Mouse (Mus musculus): ENCODE data around the gene Gm28036. TPM values are rescaled to one million over a fixed set of nuclear protein-coding genes. Genes with fewer than 3 reads are reported as not detected.

Gene Gm28036
- polyA plus RNA-seq (2017; shearing (Covaris generic)) = 25.5 TPM

DNA sequence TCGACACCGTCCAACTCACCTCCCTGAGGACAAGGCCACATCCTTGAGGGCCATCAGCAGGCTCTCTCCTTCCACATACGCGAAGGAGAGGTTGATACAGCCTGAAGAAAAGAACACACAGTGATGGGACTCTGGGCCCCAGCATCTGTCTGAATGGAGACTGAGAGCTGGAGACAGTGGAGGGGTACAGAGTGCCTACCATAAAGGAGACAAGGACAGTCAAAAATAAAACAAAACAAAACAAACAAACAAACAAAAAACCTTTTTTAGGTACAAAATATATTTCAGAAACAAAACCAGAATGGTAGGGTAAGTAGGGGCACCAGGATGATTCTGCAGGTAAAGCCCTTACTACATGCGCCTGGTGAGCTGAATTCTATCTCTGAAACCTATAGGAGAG, at the start of gene Gm28036:
Gene Gm28036 (minus strand): TSS at position 101 of the 400 bp plus-strand sequence.

DNA sequence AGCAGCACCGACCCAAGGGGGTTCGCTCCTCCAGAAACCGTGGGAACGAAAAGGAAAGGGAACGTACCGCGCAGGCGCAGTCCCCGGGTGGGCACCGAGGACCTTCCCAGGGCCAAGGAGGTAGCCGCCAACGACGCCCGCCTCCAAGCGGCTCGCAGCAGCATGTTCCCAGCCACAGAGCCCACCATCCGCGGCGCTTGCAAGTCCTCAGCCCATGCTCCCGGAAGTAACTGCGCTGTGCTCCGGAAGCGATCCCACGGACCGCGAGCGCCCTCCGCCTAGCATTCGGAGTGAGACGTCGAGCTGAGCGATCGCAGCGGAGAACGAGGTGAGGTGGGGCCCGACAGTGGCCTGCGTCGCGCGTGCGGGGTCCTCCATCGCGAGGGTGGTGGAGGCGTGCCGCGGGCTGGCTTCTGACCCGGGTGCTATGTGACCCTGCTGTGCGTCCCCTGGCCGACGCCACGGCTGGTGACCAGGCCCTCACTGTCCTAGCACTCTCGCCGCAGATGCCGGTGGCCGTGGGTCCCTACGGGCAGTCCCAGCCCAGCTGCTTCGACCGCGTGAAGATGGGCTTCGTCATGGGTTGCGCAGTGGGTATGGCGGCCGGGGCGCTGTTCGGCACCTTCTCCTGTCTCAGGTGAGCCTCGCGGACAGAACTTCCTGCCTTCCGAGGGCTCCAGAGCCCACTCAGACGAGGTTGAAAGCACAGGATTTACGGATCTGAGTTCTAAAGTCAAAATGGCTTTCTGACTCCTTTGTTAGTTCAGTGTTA, 17.2 kb upstream of the Gm28036 start, which contains the start of the genes Romo1 and Nfs1:
Gene Romo1 (plus strand): TSS at position 87 of the 772 bp plus-strand sequence.
Gene Nfs1 (minus strand): TSS at position 234 of the 772 bp plus-strand sequence.

GRCm38 (mm10) chr2:156111358-156112079, 15.4 kb downstream of the Gm28036 start, which contains the start of the genes Cpne1 and Rbm12:
TSS of gene Cpne1 (minus strand) at chr2:156111965.
TSS of gene Rbm12 (minus strand) at chr2:156111978.

GRCm38 (mm10) chr2:156065099-156066041, 61.5 kb downstream of the Gm28036 start, which contains the start of gene Spag4:
TSS of gene Spag4 (plus strand) at chr2:156065175.

GRCm38 (mm10) chr2:156052816-156053215, 74.1 kb downstream of the Gm28036 start, which contains the start of gene Fer1l4:
TSS of gene Fer1l4 (minus strand) at chr2:156052947.

Other genes with a start within 250 kb of the Gm28036 start
- gene Uqcc1, start 196.8 kb downstream of the Gm28036 start, polyA plus RNA-seq (2017; shearing (Covaris generic)) = 29.7 TPM
- gene Gm15557, start 186.4 kb downstream of the Gm28036 start, polyA plus RNA-seq (2017; shearing (Covaris generic)) = 0.28 TPM
- not detected for gene Gdf5, start 181.7 kb downstream of the Gm28036 start, polyA plus RNA-seq (2017; shearing (Covaris generic))
- gene Cep250, start 170.6 kb downstream of the Gm28036 start, polyA plus RNA-seq (2017; shearing (Covaris generic)) = 26.3 TPM
- gene 6430550D23Rik, start 119.1 kb downstream of the Gm28036 start, polyA plus RNA-seq (2017; shearing (Covaris generic)) = 0.96 TPM
- 72.0 TPM for gene Ergic3, start 119.0 kb downstream of the Gm28036 start, polyA plus RNA-seq (2017; shearing (Covaris generic))
- gene Fer1l4, start 74.1 kb downstream of the Gm28036 start, polyA plus RNA-seq (2017; shearing (Covaris generic)) = not detected
- gene Spag4, start 61.9 kb downstream of the Gm28036 start, polyA plus RNA-seq (2017; shearing (Covaris generic)) = 6.3 TPM
- gene Cpne1, start 15.1 kb downstream of the Gm28036 start, polyA plus RNA-seq (2017; shearing (Covaris generic)) = 63.6 TPM
- 39.3 TPM for gene Rbm12, start 15.1 kb downstream of the Gm28036 start, polyA plus RNA-seq (2017; shearing (Covaris generic))
- 134 TPM for gene Romo1, start 16.9 kb upstream of the Gm28036 start, polyA plus RNA-seq (2017; shearing (Covaris generic))
- gene Nfs1, start 17.1 kb upstream of the Gm28036 start, polyA plus RNA-seq (2017; shearing (Covaris generic)) = 32.2 TPM
- 1,717 TPM for gene Rbm39, start 53.1 kb upstream of the Gm28036 start, polyA plus RNA-seq (2017; shearing (Covaris generic))
- gene Phf20, start 69.4 kb upstream of the Gm28036 start, polyA plus RNA-seq (2017; shearing (Covaris generic)) = 69.4 TPM
- 7.9 TPM for gene Cnbd2, start 185.2 kb upstream of the Gm28036 start, polyA plus RNA-seq (2017; shearing (Covaris generic))
- 88.9 TPM for gene Scand1, start 185.6 kb upstream of the Gm28036 start, polyA plus RNA-seq (2017; shearing (Covaris generic))

All from effector memory CD4-positive, alpha-beta T cell, adult 7 months (primary cell).